7 mouse cellular contexts compared by ENCODE assay signal in genomic region chr2:105224134-105224986, GRCm38 (mm10). TPM values are rescaled to one million over a fixed set of nuclear protein-coding genes. Genes with fewer than 3 reads are reported as not detected.
A peak's percentile ranks its signal among the peaks of the same experiment; 100 is the strongest.
DNase-seq lines count a peak whose midpoint lies in the region; ATAC-seq and TF ChIP-seq lines count a peak whose summit lies in the region.

TSS of gene Them7 (plus strand) at chr2:105224320.

- TF ChIP-seq POLR2A in brain, embryonic 14.5 days (IDR thresholded peaks at IDR 0.05; ENCODE audit: borderline replicate concordance, extremely low read depth, insufficient read depth, insufficient read length, poor library complexity, severe bottlenecking) = no peak

- H3K9me3 ChIP-seq in heart, embryonic 10.5 days = no peaks in the 10 kb centered on the region

- ATAC-seq in megakaryocyte progenitor cell, adult 5-6 weeks (replicated peaks; ENCODE audit: poor library complexity) = peak; percentile 54

- WGBS in heart, embryonic 10.5 days = 3% methylated on average over 38 of the region's 38 CpGs

- no peak for TF ChIP-seq CTCF in brain, embryonic 14.5 days (IDR thresholded peaks at IDR 0.05; ENCODE audit: borderline replicate concordance, extremely low read depth, insufficient read depth, insufficient read length)

- peaks cover 26% of the 10 kb centered on the region for H3K4me1 ChIP-seq in heart, embryonic 10.5 days

- peak within 1 kb of the TSS; percentile 80 for H3K27ac ChIP-seq in heart, embryonic 10.5 days

- peaks cover 34% of the 10 kb centered on the region for H3K27me3 ChIP-seq in heart, embryonic 10.5 days (ENCODE audit: insufficient read depth, poor library complexity, severe bottlenecking)

- DNase-seq in R1 (ENCODE audit: low read depth, low spot score) = peak; percentile 62
- peak; percentile 20 for DNase-seq in brain, embryonic 14.5 days (ENCODE audit: low read depth)
- peak; percentile 90 for DNase-seq in heart, embryonic 10.5 days (ENCODE audit: low spot score)
- peak; percentile 93 for DNase-seq in kidney, adult 9 months
- peak; percentile 89 for DNase-seq in yolk sac, embryonic 10.5 days (ENCODE audit: low spot score)
- DNase-seq in frontal cortex, postnatal 14 days (ENCODE audit: low spot score in 2 of 2) = no peak

- H3K4me3 ChIP-seq in heart, embryonic 10.5 days = peak within 1 kb of the TSS; percentile 64

- H3K36me3 ChIP-seq in heart, embryonic 10.5 days = no peaks in the 10 kb centered on the region

RNA-seq across cellular contexts. Expression of gene Them7, which starts in this region (rescaled TPM):
- polyA plus RNA-seq in brain, embryonic 14.5 days (2012; rRNA removed) = 0.04 TPM in 1 of 2 replicates, not detected in the other
- polyA plus RNA-seq in heart, embryonic 10.5 days (2016; fragmentation: Nextera tagmentation; extraction: Ambion mirVana) = 1.0 and 2.7 TPM in 2 replicates
- 7.3 and 9.2 TPM in 2 replicates for total RNA-seq in megakaryocyte progenitor cell, adult 5-6 weeks (2015)
- 1.9 and 2.1 TPM in 2 replicates for total RNA-seq in megakaryocyte progenitor cell, adult 5-6 weeks (2017)

Comparison
In these comparisons a context has a peak if more than half of its experiments do, and no peak if none do; other contexts are left out.
1. Peak in DNase-seq in brain, embryonic 14.5 days; RNA of the gene not detected or under 1 TPM.
2. DNase-seq: peak in R1 (single experiment), heart, embryonic 10.5 days (single experiment), kidney, adult 9 months (single experiment) and yolk sac, embryonic 10.5 days (single experiment); none in frontal cortex, postnatal 14 days (0 of 2).